Mouse (Mus musculus) CD4-positive, CD25-positive, alpha-beta regulatory T cell, adult 2 months (primary cell): ENCODE measurements at regions not wholly inside any gene's neighbourhood (a gene's known extent, or its start where the extent isn't known, plus 50 kb on each side); places are given as distances from the start of the nearest gene placed in this dataset.

Experiments used
- DNase-seq: peaks from one replicate; pipeline ENCODE4 v3.0.0-alpha.2; 2012; ENCODE audit warnings: low read depth, low spot score

DNA sequence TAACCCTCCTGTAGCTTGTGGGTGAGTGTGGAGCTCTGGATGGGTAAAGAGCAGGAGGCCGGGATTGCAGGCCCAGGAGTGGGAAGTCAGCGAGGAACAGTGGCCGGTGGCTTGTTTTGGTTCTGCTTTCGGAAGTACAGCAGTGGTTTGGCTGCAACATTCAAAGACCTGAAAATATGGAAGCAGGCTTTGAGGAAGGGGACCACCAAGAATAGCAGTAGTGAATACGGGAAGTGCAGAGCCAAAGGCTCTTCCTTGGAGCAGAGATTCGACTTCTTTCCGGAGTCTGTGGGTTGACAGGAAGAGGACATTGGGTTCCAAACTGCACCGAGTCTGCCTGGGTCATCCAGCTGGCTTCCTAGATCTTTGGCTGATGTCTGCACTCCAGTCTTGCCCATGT lies 209.1 kb upstream of the Klf4 start:
- DNase-seq, result no peak

DNA sequence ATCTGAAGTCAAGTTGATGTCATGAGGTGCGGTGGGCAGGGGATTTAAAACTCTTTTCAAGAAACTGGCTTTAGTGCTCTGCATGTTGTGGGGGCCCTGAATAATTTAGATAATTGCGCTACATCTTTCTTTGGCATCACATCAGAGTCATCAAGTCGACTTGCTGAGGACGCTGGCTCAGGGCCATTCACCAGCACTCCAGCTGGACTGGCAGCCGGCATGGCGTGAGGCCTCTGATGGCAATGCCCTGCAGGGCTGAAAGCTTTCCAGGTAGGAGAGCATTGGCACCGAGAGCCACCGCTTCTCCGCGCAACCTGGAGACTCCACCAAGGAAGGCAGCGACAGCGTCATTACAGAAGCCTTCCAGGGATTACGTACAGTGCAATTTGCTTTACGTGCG lies 207.8 kb upstream of the Klf4 start:
- no peak for DNase-seq

DNA sequence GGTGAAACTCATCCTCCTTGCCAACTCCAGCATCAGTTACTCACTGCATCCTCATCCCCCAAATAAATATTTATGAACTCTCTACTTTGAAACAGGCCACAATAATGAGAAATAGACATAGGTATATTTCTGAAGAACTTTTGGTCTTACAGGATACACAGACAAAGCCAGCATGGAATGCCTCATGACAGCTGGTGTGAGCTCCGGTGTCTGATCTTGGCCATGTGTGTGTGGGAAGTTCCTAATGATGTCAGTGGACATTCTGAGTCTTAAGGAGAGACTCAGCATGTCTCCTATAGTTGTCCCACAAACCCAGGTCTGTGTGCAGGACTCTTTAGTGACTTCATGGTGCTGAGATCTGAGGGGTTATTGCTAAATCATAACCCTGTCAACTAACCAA lies 206.4 kb upstream of the Klf4 start:
- DNase-seq, result no peak

DNA sequence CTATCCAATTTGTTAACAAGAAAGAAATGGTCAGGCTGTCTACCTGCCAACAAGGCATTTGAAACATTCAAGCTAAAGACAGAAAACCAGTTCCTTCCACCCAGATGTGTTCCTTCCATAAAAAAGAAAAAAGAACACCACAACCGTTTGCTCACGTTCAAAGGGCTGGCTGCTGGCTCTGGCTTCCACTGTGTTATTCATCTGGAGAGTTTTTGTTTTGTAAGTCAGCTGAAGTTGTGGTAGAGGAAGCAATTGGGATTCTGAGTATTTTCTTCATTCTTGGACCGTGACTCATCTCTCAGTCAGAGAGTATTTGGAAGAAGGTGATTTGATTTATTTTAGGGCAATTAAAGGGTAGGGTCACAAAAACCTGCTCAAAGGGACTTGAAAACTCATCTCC lies 203.2 kb upstream of the Klf4 start:
- no peak for DNase-seq

DNA sequence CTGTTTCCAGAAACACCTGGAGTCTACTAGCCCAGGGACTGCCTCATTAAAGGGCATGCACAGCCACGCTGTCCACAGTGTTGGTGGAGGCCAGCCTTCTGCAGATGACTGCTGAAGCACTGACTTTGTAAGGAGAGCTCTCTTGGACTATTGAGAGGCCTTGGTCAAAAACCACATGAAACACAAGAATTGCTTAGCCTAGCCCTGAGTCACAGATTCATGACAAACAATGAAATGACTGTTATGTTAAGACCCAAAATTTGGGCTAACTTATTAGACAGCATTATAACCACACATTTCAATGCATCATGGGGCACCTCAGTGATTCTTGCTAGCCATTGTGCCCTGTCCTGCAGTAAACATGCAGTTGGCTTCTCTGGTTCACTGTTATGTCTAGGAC lies 202.1 kb upstream of the Klf4 start:
- DNase-seq, result no peak

DNA sequence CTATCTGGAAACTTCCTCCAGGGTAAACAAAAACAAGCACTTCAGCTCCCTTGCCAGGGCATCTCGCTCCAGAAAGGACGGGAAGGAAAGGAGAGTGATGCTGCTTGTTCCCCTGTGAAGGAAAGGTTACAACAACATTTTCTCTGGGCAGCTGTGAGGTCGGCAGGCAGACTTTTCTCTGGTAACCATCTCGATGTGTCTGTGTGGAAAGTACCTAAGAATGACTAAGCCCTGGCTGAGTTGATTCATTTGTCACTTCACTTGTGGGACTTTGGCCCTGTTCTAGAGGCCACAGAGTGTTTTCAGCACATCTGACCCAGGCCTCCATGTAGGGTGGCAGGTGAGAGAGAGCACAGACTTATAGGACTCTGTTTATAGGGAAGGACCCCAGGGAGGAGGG lies 201.0 kb upstream of the Klf4 start:
- DNase-seq, result no peak

DNA sequence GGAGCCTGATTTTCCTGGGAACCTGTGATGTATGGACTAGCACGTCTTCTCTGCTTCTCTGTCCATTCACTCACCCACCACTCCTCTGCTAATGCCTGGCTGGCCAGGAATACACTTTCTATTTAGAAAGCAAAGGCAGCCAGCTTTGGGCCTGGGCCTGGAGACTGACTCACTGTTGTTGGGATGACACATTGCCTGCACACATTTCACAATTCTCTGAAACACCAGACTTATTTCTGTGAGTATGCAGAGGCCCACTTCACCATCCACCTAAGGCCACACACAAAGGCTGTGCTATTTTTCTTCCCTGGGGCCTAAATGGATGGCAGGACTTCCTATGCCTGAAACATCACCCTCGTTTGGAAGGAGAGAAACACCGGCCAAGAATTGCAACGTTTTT lies 199.7 kb upstream of the Klf4 start:
- DNase-seq, result no peak

DNA sequence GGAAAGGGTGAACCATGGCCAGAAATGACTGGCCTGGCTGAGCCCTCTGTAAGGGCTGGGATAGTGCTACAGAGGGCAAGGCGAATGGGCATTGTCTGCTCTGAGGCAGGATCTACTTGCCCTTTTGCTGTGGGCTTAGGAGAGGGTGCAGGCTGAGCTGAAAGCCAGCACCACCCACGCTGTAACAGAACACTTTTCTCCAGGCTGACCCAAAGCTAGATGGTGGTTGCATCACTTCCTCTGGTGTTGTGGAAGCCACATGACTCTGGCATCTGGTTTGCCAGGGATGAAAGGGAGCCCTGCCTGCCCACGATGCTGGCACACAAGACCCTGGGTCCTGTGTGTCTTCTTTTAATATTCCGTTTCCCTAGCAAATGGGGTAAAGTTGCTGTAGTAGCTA lies 198.0 kb upstream of the Klf4 start:
- DNase-seq, result no peak

DNA sequence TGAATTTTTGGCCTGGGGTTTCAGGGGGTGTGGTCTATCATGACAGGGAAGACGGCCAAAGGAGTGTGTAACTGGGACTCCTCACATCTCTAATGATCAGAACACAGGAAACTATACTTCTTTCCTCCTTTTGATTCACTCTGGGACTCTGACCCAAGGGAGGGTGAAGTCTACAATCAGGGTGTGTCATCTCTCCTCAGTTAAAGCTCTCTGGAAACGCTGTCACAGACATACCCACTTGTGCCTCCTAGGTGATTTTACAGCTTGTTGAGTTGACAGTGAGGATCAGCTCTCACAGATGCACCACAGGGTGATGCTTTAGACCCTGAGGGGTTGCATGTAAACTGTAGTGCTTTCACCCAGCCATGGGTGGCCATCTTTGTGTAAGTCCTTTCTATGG lies 194.9 kb upstream of the Klf4 start:
- DNase-seq, result no peak

DNA sequence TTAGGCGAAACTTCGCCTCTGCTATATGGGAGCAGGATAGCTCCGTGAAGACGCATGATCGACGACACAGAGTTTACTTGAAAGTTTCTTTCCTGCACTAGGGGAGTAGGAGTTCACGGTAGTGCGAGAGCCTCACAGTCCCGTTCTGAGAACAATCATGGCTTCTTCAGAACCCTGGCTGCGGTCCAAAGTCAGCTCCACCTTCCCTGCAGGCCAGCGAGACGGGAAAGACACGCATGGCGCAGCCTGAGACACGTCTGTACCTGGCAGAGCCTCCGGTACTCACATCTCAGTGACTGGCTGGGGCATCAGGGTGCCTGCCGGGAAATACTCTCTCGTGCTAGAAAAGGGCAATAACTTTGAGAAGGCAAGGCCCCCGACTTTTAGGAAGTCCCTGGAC lies 193.8 kb upstream of the Klf4 start:
- no peak for DNase-seq

DNA sequence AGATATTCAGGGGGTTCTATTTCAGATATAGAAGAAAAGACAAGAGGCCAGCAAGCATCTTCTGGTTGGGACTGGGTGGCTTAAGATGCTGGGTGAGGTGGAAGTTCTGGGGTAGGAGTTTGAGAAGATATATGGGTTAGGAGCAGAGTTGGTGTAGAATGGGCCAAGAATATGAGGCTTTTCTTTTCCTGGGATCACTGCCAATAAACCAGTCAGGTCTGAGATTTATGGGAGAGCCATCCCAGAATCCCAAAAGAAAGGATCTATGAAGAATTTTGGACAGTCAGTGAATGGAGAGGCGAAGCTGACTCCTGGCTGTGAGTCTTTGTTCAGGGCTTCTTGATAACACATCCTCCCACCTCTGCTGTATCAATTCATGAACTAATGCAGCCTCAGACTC lies 192.0 kb upstream of the Klf4 start:
- DNase-seq, result no peak

DNA sequence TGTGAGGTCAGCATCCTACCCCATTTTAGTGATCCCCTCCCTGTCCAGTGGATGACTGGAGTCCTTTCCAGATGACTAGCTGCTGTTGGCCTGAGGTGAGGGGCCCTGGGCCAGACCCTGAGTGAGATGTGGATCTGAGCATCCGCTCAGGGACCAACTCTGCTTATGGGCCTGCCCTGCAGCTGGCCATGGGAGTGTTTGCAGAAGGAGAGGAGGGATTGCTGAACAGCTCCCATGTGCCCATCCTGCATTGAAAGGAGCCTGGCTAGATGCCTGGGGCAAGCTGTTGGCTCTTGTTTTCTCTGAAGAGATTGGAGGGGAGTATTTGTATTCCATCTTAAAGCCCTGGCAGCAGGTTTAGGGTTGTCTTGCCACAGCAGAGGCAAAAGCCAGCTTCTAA lies 190.9 kb upstream of the Klf4 start:
- DNase-seq, result no peak

DNA sequence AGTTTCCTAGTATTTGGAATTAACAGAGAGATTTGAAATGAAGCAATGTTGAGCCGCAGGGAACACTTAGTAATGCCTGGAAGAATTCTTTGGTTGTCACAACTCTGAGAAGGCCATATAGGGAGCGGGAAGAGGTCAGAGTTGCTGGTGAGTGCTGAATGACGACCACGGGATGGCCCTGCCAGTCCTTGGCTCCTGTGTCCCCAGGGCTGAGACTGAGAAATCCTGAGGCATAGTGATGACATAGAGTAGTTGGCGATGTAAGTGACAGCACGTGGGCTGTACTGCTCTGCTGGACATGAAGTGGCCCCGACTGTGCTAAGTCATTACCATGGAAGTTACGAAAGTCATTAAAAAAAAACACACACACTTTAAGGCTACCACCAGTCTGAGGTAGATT lies 190.1 kb upstream of the Klf4 start:
- DNase-seq, result no peak

DNA sequence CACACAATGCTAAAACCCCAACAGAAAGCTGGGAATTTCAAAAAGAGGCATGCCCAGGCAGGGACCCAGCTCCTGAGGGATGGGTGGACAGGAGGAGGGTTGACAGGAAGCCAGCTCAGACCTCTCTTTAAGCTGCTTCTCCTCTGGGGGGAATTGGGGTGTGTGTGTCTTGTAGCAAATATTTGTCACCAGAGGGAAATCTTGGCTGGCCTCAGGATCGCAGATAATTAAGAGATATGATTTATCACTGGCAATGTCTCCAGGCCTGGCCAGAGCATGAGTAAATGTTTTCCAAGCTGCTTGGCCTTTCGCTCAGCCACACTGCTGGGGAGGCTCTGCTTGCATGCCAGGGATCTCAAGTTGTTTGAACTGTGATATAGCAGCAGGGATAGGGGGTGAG lies 189.6 kb upstream of the Klf4 start:
- DNase-seq, result no peak

DNA sequence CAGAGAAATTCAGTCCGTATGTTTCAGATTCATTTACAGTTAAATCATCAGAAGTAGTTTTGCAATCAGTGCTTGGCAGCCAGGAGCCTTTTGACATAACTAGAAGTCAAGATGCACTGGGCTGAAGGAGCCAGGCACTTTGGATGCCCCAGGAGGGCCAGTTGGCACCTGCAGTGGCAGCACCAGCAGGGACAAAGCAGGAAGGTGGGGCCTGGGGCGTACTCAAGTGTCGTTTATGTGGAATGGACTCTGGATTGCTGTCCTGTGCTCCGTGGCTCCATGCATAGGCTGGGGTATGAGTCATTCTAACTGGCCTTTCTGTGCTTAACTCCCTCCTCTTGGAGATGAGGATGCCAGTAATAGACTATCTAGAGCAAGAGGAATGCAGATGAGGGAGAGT lies 186.2 kb upstream of the Klf4 start:
- DNase-seq, result no peak

DNA sequence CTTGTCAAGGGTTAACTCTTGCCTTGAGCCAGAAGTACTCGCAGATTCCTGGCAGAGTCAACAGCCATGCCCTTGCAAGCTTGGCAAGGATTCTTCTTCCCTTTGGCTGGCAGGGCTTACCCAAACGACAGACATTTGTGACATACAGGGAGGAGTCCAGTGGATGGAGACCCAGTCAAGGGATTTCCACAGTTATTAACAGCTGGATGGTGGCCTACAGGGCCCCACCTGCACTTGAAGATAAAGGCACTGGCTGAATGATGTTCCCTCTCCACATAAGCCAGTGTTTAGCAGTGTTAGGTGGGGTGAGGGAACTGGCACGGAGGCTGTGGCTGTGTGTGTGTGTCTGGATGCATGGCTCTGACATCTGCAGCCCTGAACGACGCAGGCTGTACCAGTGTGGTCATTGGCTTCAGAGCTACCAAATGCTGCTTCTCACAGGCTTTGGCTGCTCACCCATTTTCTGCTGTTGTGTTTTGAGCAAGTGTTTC lies 183.9 kb upstream of the Klf4 start:
- DNase-seq, result no peak

DNA sequence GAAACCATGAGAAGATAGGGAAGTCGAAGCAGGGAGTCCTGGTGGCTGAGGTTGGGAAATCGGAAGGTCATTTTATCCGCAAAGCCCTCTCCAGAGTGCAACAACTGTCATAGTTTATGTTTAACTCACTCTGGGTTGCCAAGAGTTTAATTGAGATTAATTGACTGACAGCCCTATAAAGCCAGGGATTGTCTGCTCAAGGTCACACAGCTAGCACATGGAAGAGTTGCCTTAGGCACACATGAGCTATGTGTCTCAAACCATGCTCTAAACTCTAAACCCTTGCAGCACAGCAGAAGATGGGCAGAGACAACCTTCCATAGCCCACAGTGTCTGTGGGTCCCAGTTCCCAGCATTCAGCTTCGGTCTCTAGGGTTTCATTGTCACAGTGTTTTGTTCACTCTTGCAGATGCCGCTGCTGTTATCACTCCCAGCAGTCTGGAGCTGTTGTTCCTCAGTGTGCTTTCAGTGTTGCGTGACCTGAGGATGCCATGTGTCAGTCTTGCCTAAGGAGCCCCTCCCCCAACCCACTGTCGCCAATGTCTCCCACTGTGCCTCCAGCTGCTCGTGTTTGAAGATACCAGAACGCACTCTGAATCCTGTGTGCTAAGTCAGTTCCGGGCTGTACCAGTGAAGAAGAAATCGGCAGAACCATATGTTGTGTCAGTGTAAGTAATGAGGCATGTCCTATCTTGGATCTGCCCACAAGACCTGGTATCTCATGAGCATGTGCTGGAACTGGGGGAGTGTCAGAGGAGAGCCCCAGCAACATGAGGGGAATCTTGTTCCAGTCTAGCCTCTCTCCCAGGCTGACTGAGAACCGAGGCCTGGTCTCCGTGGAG lies 179.5 kb upstream of the Klf4 start:
- no peak for DNase-seq

DNA sequence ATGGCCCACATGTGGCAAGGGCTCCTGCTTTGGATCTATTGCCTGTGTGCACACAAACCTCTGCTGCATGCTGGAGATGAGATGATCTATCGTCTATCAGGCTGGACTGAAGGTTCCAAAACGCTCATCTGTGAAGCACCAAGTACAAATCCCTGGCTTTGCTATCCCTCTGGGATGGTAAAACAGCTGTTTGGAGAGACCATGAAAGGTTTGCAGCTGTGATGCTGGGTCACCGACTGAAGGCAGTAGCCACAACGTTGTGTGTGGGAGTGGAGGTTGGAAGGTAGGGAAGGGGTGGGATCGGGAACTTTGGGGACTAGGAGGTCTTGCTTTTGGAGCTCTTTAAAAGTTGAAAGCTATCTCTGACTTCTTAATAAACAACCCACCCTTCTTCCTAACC lies 178.2 kb upstream of the Klf4 start:
- DNase-seq, result no peak

DNA sequence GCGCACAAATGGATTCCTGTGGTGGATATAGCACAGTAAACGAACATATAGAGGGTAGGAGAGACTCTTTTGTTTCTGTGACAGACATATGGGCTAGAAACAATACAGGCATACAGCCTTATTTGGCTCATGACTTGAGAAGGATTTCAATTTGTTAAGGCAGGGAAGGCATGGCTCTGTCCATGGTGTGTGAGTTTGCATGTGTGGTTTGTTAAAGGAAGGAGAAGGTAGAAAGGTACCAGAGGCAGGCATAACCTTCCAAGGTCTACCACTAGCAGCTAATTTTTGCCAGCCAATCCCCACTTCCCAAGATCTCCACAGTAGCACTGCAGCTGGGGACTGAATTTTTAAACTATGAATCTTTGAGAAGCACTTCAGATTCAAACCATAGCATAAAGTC lies 176.5 kb upstream of the Klf4 start:
- DNase-seq, result no peak

DNA sequence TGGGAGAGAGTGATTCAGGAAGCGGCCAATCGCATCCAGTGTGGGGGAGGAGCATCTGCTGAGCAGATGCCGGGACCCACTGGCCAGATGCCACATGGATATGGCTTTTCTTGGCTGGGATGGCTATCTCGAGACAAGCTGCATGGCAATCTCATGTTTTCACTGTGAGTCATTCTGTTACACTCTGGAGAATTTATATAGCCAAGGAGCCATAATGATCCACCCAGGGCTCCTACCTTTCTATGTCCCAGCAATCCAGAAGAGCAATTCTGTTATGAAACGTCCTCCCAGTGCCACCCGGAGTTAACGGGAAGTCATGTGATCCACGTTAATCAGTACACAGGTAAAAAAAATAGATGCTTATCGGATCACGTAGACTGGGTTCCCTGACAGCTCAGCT lies 175.7 kb upstream of the Klf4 start:
- no peak for DNase-seq

DNA sequence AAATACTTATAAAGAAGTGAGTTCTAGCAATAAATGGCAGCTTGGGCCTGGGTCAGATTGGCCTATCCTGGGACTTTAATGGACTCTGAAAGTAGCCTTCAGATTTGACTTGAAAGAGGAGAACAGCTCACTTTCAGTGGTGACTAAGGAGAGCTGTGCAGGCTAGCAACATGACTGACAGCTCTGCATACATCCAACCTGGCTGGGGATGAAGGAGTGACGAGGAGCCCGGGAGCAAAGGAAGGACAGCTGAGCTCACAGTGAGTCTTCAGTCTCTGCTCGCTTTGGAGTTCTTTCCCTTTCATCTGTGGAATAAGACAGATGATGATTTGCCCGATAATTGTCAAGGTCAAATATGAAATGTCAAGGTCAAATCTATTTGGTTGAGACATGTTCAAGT lies 172.7 kb upstream of the Klf4 start:
- no peak for DNase-seq

DNA sequence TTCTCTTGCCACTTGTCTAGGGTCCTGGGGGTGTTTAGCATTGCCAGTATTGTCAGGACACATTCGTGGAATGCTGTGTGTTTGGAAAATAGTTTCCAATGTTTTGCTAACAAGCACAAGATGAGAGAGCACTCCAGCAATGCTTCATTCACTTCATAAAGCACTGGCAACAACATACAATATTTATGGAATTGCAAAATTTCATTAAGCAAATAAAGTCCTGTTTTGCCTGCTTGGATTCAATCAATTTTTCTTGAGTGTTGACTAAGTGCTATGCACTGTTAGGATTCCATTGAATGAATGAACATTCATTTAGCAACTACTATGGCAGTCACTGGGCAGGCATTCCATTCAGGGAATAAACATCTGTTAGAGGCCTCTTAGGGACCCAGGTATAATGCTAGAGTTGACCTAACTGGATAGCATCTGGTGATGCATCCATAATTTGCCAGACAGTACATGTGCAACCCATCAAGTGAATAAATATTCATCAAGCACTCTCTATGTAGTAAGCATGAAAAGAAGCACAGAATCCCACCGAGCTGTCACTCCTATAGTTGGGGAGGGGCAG lies 171.2 kb upstream of the Klf4 start:
- DNase-seq, result no peak

DNA sequence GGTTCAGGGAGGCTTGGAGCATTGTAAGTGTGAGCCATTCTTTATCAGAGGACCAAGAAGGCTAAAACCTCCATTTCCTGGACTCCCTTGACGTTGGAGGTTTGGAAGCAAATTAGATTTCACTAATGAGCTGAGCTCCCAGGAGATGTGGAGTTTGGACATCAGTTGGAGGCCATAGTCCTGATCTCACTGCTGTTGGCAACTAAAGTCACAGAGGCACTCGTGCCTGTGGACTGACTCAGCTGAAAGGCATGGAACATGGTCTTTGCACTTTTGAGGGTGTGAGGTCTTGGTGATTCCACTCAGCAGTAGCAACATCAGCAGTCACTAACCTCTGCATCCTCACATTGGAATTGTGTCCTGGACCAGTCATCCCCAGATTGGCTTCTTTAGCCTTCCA lies 169.1 kb upstream of the Klf4 start:
- DNase-seq, result no peak

DNA sequence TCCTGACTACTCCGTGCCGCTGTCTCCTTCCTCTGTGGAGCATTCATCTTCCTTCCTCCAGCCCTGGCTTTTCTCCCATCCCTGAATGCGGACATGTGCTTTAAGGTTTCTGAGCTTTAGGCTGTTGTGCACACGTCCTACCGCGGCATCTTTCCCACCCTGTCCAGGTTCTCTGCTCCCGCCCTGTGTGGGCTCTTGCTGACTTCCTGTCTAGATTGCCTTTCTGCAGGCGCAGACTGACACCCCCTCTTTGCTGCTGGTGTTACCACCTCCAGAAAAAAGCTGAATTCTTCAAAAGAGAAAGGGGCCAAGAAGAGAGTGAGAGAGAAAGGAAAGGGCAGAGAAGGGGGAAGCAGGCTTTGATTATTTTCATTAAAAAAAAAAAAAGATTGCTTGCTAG lies 167.7 kb upstream of the Klf4 start:
- DNase-seq, result no peak
